In the genomic region with DNA sequence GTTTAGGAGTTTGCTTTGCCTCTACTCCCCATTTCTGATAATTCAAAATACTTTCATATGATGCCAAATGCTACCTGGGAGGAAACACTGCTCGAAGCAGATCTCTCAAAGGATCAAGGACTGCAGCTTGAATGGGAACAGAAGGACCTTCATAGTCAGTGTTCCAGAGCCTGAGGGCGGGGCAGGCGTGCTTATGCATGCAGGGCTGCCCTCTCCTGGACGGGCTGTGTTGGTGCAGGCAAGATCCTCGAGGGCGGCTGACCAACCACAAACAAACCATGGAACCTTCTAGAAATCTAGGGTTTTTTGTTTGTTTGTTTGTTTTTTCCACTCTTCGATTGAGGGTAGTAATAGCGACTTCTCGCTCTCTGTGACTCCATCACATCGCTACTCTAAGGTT, we compare ENCODE assay signal across 8 mouse cellular contexts. TPM values are rescaled to one million over a fixed set of nuclear protein-coding genes. Genes with fewer than 3 reads are reported as not detected.
DNase-seq lines count a peak whose midpoint lies in the region; ATAC-seq and TF ChIP-seq lines count a peak whose summit lies in the region.

No protein-coding gene starts in this region.

- H3K4me1 ChIP-seq in kidney, embryonic 14.5 days (ENCODE audit: control insufficient read depth, insufficient read depth, low read length), result no peaks in the 10 kb centered on the region
- no peaks in the 10 kb centered on the region for H3K4me1 ChIP-seq in liver, embryonic 14.5 days (replicated peaks; ENCODE audit: control insufficient read depth in 2 of 2, insufficient read depth in 2 of 2, low read length in 1 of 2)

- no peak for TF ChIP-seq EP300 in liver, embryonic 14.5 days (IDR thresholded peaks at IDR 0.05; ENCODE audit: low read depth)

- peak; percentile 95 for TF ChIP-seq CTCF in liver, embryonic 14.5 days (IDR thresholded peaks at IDR 0.05; ENCODE audit: low read depth)

- no peak overlapping the region for H3K4me3 ChIP-seq in kidney, embryonic 14.5 days (ENCODE audit: low read length)
- no peak overlapping the region for H3K4me3 ChIP-seq in liver, embryonic 14.5 days (ENCODE audit: insufficient read depth in 1 of 2, low read depth in 2 of 2, low read length in 2 of 2)

- no peaks in the 10 kb centered on the region for H3K9me3 ChIP-seq in kidney, embryonic 14.5 days (ENCODE audit: control insufficient read depth, low read length)
- no peaks in the 10 kb centered on the region for H3K9me3 ChIP-seq in liver, embryonic 14.5 days (ENCODE audit: control insufficient read depth, low read length)

- no peaks in the 10 kb centered on the region for H3K36me3 ChIP-seq in kidney, embryonic 14.5 days (ENCODE audit: control insufficient read depth, insufficient read depth, low read length)
- no peaks in the 10 kb centered on the region for H3K36me3 ChIP-seq in liver, embryonic 14.5 days (replicated peaks; ENCODE audit: control insufficient read depth, insufficient read depth, low read depth)

- H3K4me2 ChIP-seq in kidney, embryonic 14.5 days (replicated peaks; ENCODE audit: low read depth, low read length), result no peak overlapping the region
- no peak overlapping the region for H3K4me2 ChIP-seq in liver, embryonic 14.5 days (ENCODE audit: low read depth)

- no peak overlapping the region for H3K27ac ChIP-seq in kidney, embryonic 14.5 days (ENCODE audit: low read depth, low read length)
- H3K27ac ChIP-seq in liver, embryonic 14.5 days, result no peak overlapping the region

- no peak overlapping the region for H3K9ac ChIP-seq in kidney, embryonic 14.5 days (ENCODE audit: low read depth, low read length)
- H3K9ac ChIP-seq in liver, embryonic 14.5 days (replicated peaks), result no peak overlapping the region

- 0 out of 2 replicates have a peak, but pooled peaks have one; percentile 51 for ATAC-seq in kidney, embryonic 14.5 days (ENCODE audit: low FRiP score, low TSS enrichment)
- ATAC-seq in liver, embryonic 14.5 days (ENCODE audit: insufficient read depth), result no peak

- WGBS in kidney, embryonic 14.5 days, result 56% methylated on average over 10 of the region's 10 CpGs
- whole genome bisulfite sequencing in liver, embryonic 14.5 days (ENCODE audit: insufficient replicate concordance), result 24% methylated on average over 10 of the region's 10 CpGs

- DNase-seq in 3T3-L1 (ENCODE audit: low read depth, low spot score) (peak; percentile 82), NIH3T3 (ENCODE audit: low read depth) (peak; percentile 92)
- DNase-seq in cerebellum, postnatal 14 days, result peak; percentile 78 to 84
- DNase-seq in gastrocnemius, postnatal 4 days (ENCODE audit: low spot score in 2 of 2), result peak; percentile 70 to 73
- DNase-seq in liver, embryonic 14.5 days (ENCODE audit: low read depth in 3 of 3, low spot score in 3 of 3), result peak; percentile 23 to 29 (median 25)
- peak; percentile 80 for DNase-seq in ovary, postnatal 36 days (ENCODE audit: low spot score)
- DNase-seq in thymus, postnatal 25 days, result peak; percentile 73

- H3K27me3 ChIP-seq in kidney, embryonic 14.5 days (ENCODE audit: control insufficient read depth, insufficient read depth, low read length), result no peaks in the 10 kb centered on the region
- no peaks in the 10 kb centered on the region for H3K27me3 ChIP-seq in liver, embryonic 14.5 days (ENCODE audit: control insufficient read depth, insufficient read depth, low read length)

RNA-seq across cellular contexts. Expression of a gene that starts 32.0 kb away (rescaled TPM):
- total RNA-seq in gastrocnemius, postnatal 4 days (2021), result under 1 TPM; 0.76 to 0.88 TPM
- polyA plus RNA-seq in kidney, embryonic 14.5 days (2014; fragmentation: Nextera tagmentation; extraction: Ambion mirVana), result 5.6 and 9.0 TPM in 2 replicates
- polyA plus RNA-seq in liver, embryonic 14.5 days (2012; rRNA removed), result 3.0 and 4.8 TPM in 2 replicates
- 10.7 and 11.3 TPM in 2 replicates for polyA plus RNA-seq in liver, embryonic 14.5 days (2014; fragmentation: Nextera tagmentation; extraction: Ambion mirVana)

Comparison
In these comparisons a context has a peak if more than half of its experiments do, and no peak if none do; other contexts are left out.
1. DNase-seq: peak in every context shown above with its lines; median percentile 92 in NIH3T3; 82 in 3T3-L1; 81 in cerebellum, postnatal 14 days; 80 in ovary, postnatal 36 days; 73 in thymus, postnatal 25 days; 72 in gastrocnemius, postnatal 4 days; 25 in liver, embryonic 14.5 days.